ENCODE assay signal across 8 mouse cellular contexts in genomic region chr5:106002330-106002729, GRCm38 (mm10).
A peak's percentile ranks its signal among the peaks of the same experiment; 100 is the strongest.
DNase-seq lines count a peak whose midpoint lies in the region; ATAC-seq and TF ChIP-seq lines count a peak whose summit lies in the region.

No protein-coding gene starts in this region.

- no peaks in the 10 kb centered on the region; the same call in 1 of the 2 replicates for H3K27me3 ChIP-seq in liver, adult 2 months (ENCODE audit: control insufficient read depth, insufficient read depth, low read length)
- H3K27me3 ChIP-seq in liver, embryonic 12.5 days (replicated peaks) = no peaks in the 10 kb centered on the region; the same call in 1 of the 2 replicates
- no peaks in the 10 kb centered on the region for H3K27me3 ChIP-seq in midbrain, postnatal 0 days (ENCODE audit: insufficient read depth, low read length)
- H3K27me3 ChIP-seq in intestine, embryonic 15.5 days (replicated peaks) = no peaks in the 10 kb centered on the region

- peak; percentile 22; the same call in 1 of the 2 replicates for TF ChIP-seq CTCF in gastrocnemius, adult 2 months (IDR thresholded peaks at IDR 0.05)
- peak; percentile 23; the same call in 1 of the 2 replicates for TF ChIP-seq CTCF in liver, adult 2 months (IDR thresholded peaks at IDR 0.05; ENCODE audit: low read depth, low read length)
- TF ChIP-seq CTCF in midbrain, postnatal 0 days (IDR thresholded peaks at IDR 0.05) = peak; percentile 77

- ATAC-seq in liver, embryonic 12.5 days = no peak
- no peak for ATAC-seq in midbrain, postnatal 0 days (ENCODE audit: low FRiP score)
- no peak for ATAC-seq in intestine, embryonic 15.5 days
- ATAC-seq in megakaryocyte progenitor cell, adult 5-6 weeks (replicated peaks; ENCODE audit: poor library complexity) = no peak

- 25% methylated on average over 7 of the region's 7 CpGs for WGBS in liver, adult 2 months
- WGBS in liver, embryonic 12.5 days (ENCODE audit: insufficient replicate concordance) = 28% methylated on average over 7 of the region's 7 CpGs
- WGBS in midbrain, postnatal 0 days = 27% methylated on average over 7 of the region's 7 CpGs
- 24% methylated on average over 7 of the region's 7 CpGs for WGBS in intestine, embryonic 15.5 days

- no peak overlapping the region for H3K27ac ChIP-seq in gastrocnemius, adult 2 months
- no peak overlapping the region for H3K27ac ChIP-seq in liver, adult 2 months (replicated peaks; ENCODE audit: insufficient read depth, low read depth, low read length)
- no peak overlapping the region for H3K27ac ChIP-seq in liver, embryonic 12.5 days
- H3K27ac ChIP-seq in midbrain, postnatal 0 days (ENCODE audit: low read depth, low read length) = no peak overlapping the region
- H3K27ac ChIP-seq in intestine, embryonic 15.5 days = no peak overlapping the region

- H3K36me3 ChIP-seq in liver, adult 2 months (ENCODE audit: control insufficient read depth, insufficient read depth, low read length) = no peaks in the 10 kb centered on the region
- H3K36me3 ChIP-seq in liver, embryonic 12.5 days = no peaks in the 10 kb centered on the region
- H3K36me3 ChIP-seq in midbrain, postnatal 0 days (ENCODE audit: insufficient read depth, low read length) = no peaks in the 10 kb centered on the region
- H3K36me3 ChIP-seq in intestine, embryonic 15.5 days = no peaks in the 10 kb centered on the region

- no peaks in the 10 kb centered on the region for H3K9me3 ChIP-seq in liver, embryonic 12.5 days (replicated peaks)
- H3K9me3 ChIP-seq in midbrain, postnatal 0 days (ENCODE audit: low read length) = no peaks in the 10 kb centered on the region
- no peaks in the 10 kb centered on the region for H3K9me3 ChIP-seq in intestine, embryonic 15.5 days

- no peak for DNase-seq in gastrocnemius, adult 2 months
- no peak for DNase-seq in gastrocnemius, postnatal 25 days
- DNase-seq in liver, adult 2 months (ENCODE audit: extremely low read depth, low read depth, low spot score) = no peak
- peak; percentile 69 for DNase-seq in embryo, embryonic 10.5 days (ENCODE audit: low spot score)
- peak; percentile 78 for DNase-seq in midbrain, postnatal 0 days (ENCODE audit: low spot score)

- TF ChIP-seq POLR2A in liver, adult 2 months (IDR thresholded peaks at IDR 0.05; ENCODE audit: extremely low read depth, insufficient read depth, low read length) = no peak

- no peaks in the 10 kb centered on the region for H3K4me1 ChIP-seq in liver, adult 2 months (ENCODE audit: control insufficient read depth, insufficient read depth, low read length)
- no peaks in the 10 kb centered on the region for H3K4me1 ChIP-seq in liver, embryonic 12.5 days
- H3K4me1 ChIP-seq in midbrain, postnatal 0 days (ENCODE audit: insufficient read depth, low read length) = no peaks in the 10 kb centered on the region
- H3K4me1 ChIP-seq in intestine, embryonic 15.5 days (replicated peaks) = no peaks in the 10 kb centered on the region

- H3K79me2 ChIP-seq in liver, adult 2 months (ENCODE audit: control insufficient read depth, insufficient read depth, low read length) = no peaks in the 10 kb centered on the region

- intact Hi-C loops in gastrocnemius, adult 2 months (cut with DNase I) = no loop called here

- H3K4me2 ChIP-seq in liver, embryonic 12.5 days = no peak overlapping the region
- H3K4me2 ChIP-seq in midbrain, postnatal 0 days (ENCODE audit: low read depth, low read length, poor library complexity, severe bottlenecking) = no peak overlapping the region
- H3K4me2 ChIP-seq in intestine, embryonic 15.5 days (replicated peaks) = no peak overlapping the region

- H3K9ac ChIP-seq in liver, adult 2 months (ENCODE audit: low read depth, low read length) = no peak overlapping the region
- H3K9ac ChIP-seq in liver, embryonic 12.5 days = no peak overlapping the region
- H3K9ac ChIP-seq in midbrain, postnatal 0 days (replicated peaks; ENCODE audit: low read length, poor library complexity, severe bottlenecking) = no peak overlapping the region
- no peak overlapping the region for H3K9ac ChIP-seq in intestine, embryonic 15.5 days

- no peak overlapping the region for H3K4me3 ChIP-seq in gastrocnemius, adult 2 months
- H3K4me3 ChIP-seq in liver, adult 2 months (ENCODE audit: insufficient read depth, low read depth, low read length) = no peak overlapping the region
- no peak overlapping the region for H3K4me3 ChIP-seq in liver, embryonic 12.5 days
- H3K4me3 ChIP-seq in midbrain, postnatal 0 days (ENCODE audit: low read depth, low read length) = no peak overlapping the region
- no peak overlapping the region for H3K4me3 ChIP-seq in intestine, embryonic 15.5 days (replicated peaks)

Comparison
In these comparisons a context has a peak if more than half of its experiments do, and no peak if none do; other contexts are left out.
1. DNase-seq: peak in embryo, embryonic 10.5 days (single experiment) and midbrain, postnatal 0 days (single experiment); none in gastrocnemius, adult 2 months (single experiment), gastrocnemius, postnatal 25 days (single experiment) and liver, adult 2 months (single experiment).
2. CTCF ChIP-seq: peak in every context shown above with its lines; median percentile 77 in midbrain, postnatal 0 days; 23 in liver, adult 2 months; 22 in gastrocnemius, adult 2 months.